Mouse (Mus musculus) megakaryocyte-erythroid progenitor cell, adult 5-6 weeks (primary cell): ENCODE results near the gene Ntrk3. TPM values are rescaled to one million over a fixed set of nuclear protein-coding genes. Genes with fewer than 3 reads are reported as not detected.
A peak's percentile ranks its signal among the peaks of the same experiment; 100 is the strongest.

Experiments
- ATAC-seq: replicated peaks from 2 replicates; pipeline ENCODE4 v1.8.0; 2016; ENCODE audit warnings: mild to moderate bottlenecking, inconsistent platforms; ENCODE audit not compliant: severe bottlenecking, poor library complexity, low FRiP score, low TSS enrichment
- total RNA-seq, 2 experiments: library from RNA; stranded (forward) in 1 of 2; stranded (reverse) in 1 of 2; fragments of 200-1000, 215-1000 nt in 1 of 2; fragments of >200 nt in 1 of 2; fragmentation: Nextera tagmentation in 1 of 2; gene quantifications; 2 replicates each; pipeline ENCODE4 v1.2.3; 2014 to 2017

Gene Ntrk3
- total RNA-seq, 2 experiments from 2014 or later = not detected

- no peak for ATAC-seq
Observed at GRCm38 (mm10) chr7:78652296-78652695, 85.5 kb downstream of the Ntrk3 start.

GRCm38 (mm10) chr7:78651540-78651939, 86.3 kb downstream of the Ntrk3 start:
- ATAC-seq = no peak

- peak; percentile 75 for ATAC-seq
Observed at GRCm38 (mm10) chr7:78643667-78644066, 94.1 kb downstream of the Ntrk3 start.

- no peak for ATAC-seq
Observed at GRCm38 (mm10) chr7:78623686-78624085, 114.1 kb downstream of the Ntrk3 start.

GRCm38 (mm10) chr7:78621115-78621514, 116.7 kb downstream of the Ntrk3 start:
- no peak for ATAC-seq

GRCm38 (mm10) chr7:78619818-78620577, 117.8 kb downstream of the Ntrk3 start:
- no peak for ATAC-seq

GRCm38 (mm10) chr7:78605538-78606130, 132.2 kb downstream of the Ntrk3 start:
- ATAC-seq = no peak

GRCm38 (mm10) chr7:78603922-78604321, 133.9 kb downstream of the Ntrk3 start:
- ATAC-seq = no peak

- no peak for ATAC-seq
Observed at GRCm38 (mm10) chr7:78601851-78602250, 136.0 kb downstream of the Ntrk3 start.

GRCm38 (mm10) chr7:78600886-78601285, 136.9 kb downstream of the Ntrk3 start:
- no peak for ATAC-seq

GRCm38 (mm10) chr7:78599941-78600677, 137.7 kb downstream of the Ntrk3 start:
- no peak for ATAC-seq

GRCm38 (mm10) chr7:78598147-78598546, 139.7 kb downstream of the Ntrk3 start:
- ATAC-seq = no peak

GRCm38 (mm10) chr7:78597251-78598129, 140.3 kb downstream of the Ntrk3 start:
- ATAC-seq = no peak

- no peak for ATAC-seq
Observed at GRCm38 (mm10) chr7:78596556-78596955, 141.3 kb downstream of the Ntrk3 start.

GRCm38 (mm10) chr7:78595895-78596294, 141.9 kb downstream of the Ntrk3 start:
- peak; percentile 92 for ATAC-seq

GRCm38 (mm10) chr7:78592948-78593347, 144.9 kb downstream of the Ntrk3 start:
- ATAC-seq = no peak

- ATAC-seq = no peak
Observed at GRCm38 (mm10) chr7:78592172-78592571, 145.6 kb downstream of the Ntrk3 start.

- no peak for ATAC-seq
Observed at GRCm38 (mm10) chr7:78589766-78590165, 148.0 kb downstream of the Ntrk3 start.

- no peak for ATAC-seq
Observed at GRCm38 (mm10) chr7:78586800-78587199, 151.0 kb downstream of the Ntrk3 start.

GRCm38 (mm10) chr7:78585960-78586359, 151.9 kb downstream of the Ntrk3 start:
- ATAC-seq = no peak
